Comparison of ENCODE assay signal across 5 mouse cellular contexts in the genomic region with DNA sequence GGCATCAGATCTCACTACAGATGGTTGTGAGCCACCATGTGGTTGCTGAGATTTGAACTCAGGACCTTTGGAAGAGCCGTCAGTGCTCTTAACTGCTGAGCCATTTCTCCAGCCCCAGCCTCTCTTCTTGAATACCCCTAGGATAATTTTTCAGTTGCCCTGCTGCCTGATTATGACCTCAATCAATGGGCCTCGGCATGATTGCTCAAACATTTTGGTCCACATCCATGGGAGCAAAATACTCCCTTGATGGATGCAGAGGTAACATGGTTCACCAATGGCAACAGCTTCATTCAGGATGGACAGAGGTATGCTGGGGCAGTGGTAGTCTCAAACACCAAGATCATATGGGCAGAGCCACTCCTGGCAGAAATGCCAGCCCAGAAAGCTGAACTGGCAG. TPM values are rescaled to one million over a fixed set of nuclear protein-coding genes. Genes with fewer than 3 reads are reported as not detected.
"Had no signal": no experiment of that assay in that cellular context is flagged by ENCODE, and none has a peak within 500 bp of the region (broad histone marks: within the 10 kb centered on the region; RNA-seq: fewer than 3 reads in every experiment).

No protein-coding gene starts in this region.

RNA-seq across cellular contexts. Expression of gene AU018091, which starts 17.7 kb away (rescaled TPM):
- polyA plus RNA-seq: neural tube, embryonic 13.5 days; neural tube, embryonic 14.5 days; neural tube, embryonic 15.5 days; small intestine, adult 2 months; thymus, postnatal 0 days had no signal
